Mouse (Mus musculus) CH12.LX (cell line): ENCODE results near the gene Itgb2l. TPM values are rescaled to one million over a fixed set of nuclear protein-coding genes. Genes with fewer than 3 reads are reported as not detected.

Experiments used
- DNase-seq: peaks from one replicate; pipeline ENCODE4 v3.0.0-alpha.2; 2013; ENCODE audit errors: extremely low read depth
- H3K27ac ChIP-seq: 2 replicates; pipeline ENCODE4 v1.5.1; 2012; ENCODE audit warnings: low read depth, mild to moderate bottlenecking, control low read depth, moderate library complexity; ENCODE audit not compliant: insufficient read depth
- H3K27me3 ChIP-seq: replicated peaks from 2 replicates; pipeline ENCODE3; 2012; ENCODE audit warnings: inconsistent platforms
- H3K36me3 ChIP-seq, 2 experiments: replicated peaks in 1 of 2; 2 replicates each; pipeline versions ENCODE3 to v1.6.1; 2012; ENCODE audit warnings: inconsistent platforms in 1 of 2, low read length in 1 of 2, mild to moderate bottlenecking in 1 of 2, mixed read lengths in 1 of 2, moderate library complexity in 1 of 2; ENCODE audit not compliant: control insufficient read depth in 1 of 2, insufficient read depth in 1 of 2
- H3K4me1 ChIP-seq, 2 experiments: 2 replicates each; pipeline ENCODE4 v1.6.1; 2012; ENCODE audit warnings: inconsistent platforms in 1 of 2, moderate library complexity in 1 of 2; ENCODE audit not compliant: insufficient read depth in 2 of 2, control insufficient read depth in 1 of 2
- H3K4me2 ChIP-seq: 2 replicates; pipeline ENCODE4 v1.6.1; 2012; ENCODE audit warnings: low read depth, mild to moderate bottlenecking, control low read depth; ENCODE audit not compliant: poor library complexity, insufficient read depth, severe bottlenecking
- H3K4me3 ChIP-seq, 3 experiments: fragments of 150-350 bp in 1 of 3; sonication (generic) in 1 of 3; replicated peaks in 1 of 3; 2 replicates each; pipeline versions ENCODE3 to v1.5.1; 2011 to 2012; ENCODE audit warnings: low read depth in 2 of 3, low read length in 2 of 3, mild to moderate bottlenecking in 2 of 3, moderate library complexity in 2 of 3, control low read depth in 1 of 3, improper control_type of control experiment in 1 of 3, inconsistent platforms in 1 of 3, mixed read lengths in 1 of 3; ENCODE audit not compliant: poor library complexity in 1 of 3
- H3K79me2 ChIP-seq: replicated peaks from 2 replicates; pipeline ENCODE4 v1.6.1; 2012; ENCODE audit warnings: mild to moderate bottlenecking, moderate library complexity; ENCODE audit not compliant: control insufficient read depth, poor library complexity, insufficient read depth, severe bottlenecking; ENCODE audit errors: extremely low read depth
- H3K9ac ChIP-seq: 2 replicates; pipeline ENCODE4 v1.6.1; 2012; ENCODE audit warnings: low read depth, mild to moderate bottlenecking, control low read depth, moderate library complexity; ENCODE audit not compliant: insufficient read depth
- H3K9me3 ChIP-seq: replicated peaks from 2 replicates; pipeline ENCODE3; 2012; ENCODE audit warnings: low read length, inconsistent platforms, mixed read lengths
- BHLHE40 ChIP-seq: IDR thresholded peaks from 2 replicates; pipeline ENCODE4 v1.6.1; 2011; ENCODE audit warnings: mild to moderate bottlenecking, low read depth, low read length, improper control_type of control experiment
- CHD2 ChIP-seq: IDR thresholded peaks from 2 replicates; pipeline ENCODE4 v1.6.1; 2011; ENCODE audit warnings: low read length, improper control_type of control experiment
- CTCF ChIP-seq, 2 experiments: IDR thresholded peaks in 1 of 2; conservative IDR thresholded peaks in 1 of 2; 2 replicates each; pipeline ENCODE4 v1.5.1; 2011 to 2012; ENCODE audit warnings: low read depth in 2 of 2, low read length in 2 of 2, improper control_type of control experiment in 1 of 2, inconsistent platforms in 1 of 2, mild to moderate bottlenecking in 1 of 2, moderate library complexity in 1 of 2
- E2F4 ChIP-seq: IDR thresholded peaks from 2 replicates; pipeline ENCODE4 v1.6.1; 2011; ENCODE audit warnings: low read depth, low read length, improper control_type of control experiment; ENCODE audit not compliant: insufficient replicate concordance
- ELF1 ChIP-seq: IDR thresholded peaks from 2 replicates; pipeline ENCODE4 v1.6.1; 2014; ENCODE audit warnings: low read depth, mild to moderate bottlenecking, inconsistent platforms, low read length, improper control_type of control experiment
- EP300 ChIP-seq: IDR thresholded peaks from 2 replicates; pipeline ENCODE4 v1.6.1; 2011; ENCODE audit warnings: low read length, improper control_type of control experiment
- ETS1 ChIP-seq: conservative IDR thresholded peaks from 2 replicates; pipeline ENCODE4 v1.6.1; 2012; ENCODE audit warnings: low read depth, mild to moderate bottlenecking, inconsistent platforms, low read length, improper control_type of control experiment, moderate library complexity
- GABPA ChIP-seq: IDR thresholded peaks from 2 replicates; pipeline ENCODE4 v1.6.1; 2012; ENCODE audit warnings: low read depth, low read length, improper control_type of control experiment, inconsistent platforms; ENCODE audit not compliant: insufficient replicate concordance
- HCFC1 ChIP-seq: IDR thresholded peaks from 2 replicates; pipeline ENCODE4 v1.6.1; 2012; ENCODE audit warnings: low read depth, mild to moderate bottlenecking, inconsistent platforms, low read length, improper control_type of control experiment
- IRF4 ChIP-seq: IDR thresholded peaks from 2 replicates; pipeline ENCODE4 v1.6.1; 2014; ENCODE audit warnings: low read depth, mild to moderate bottlenecking, inconsistent platforms, low read length, improper control_type of control experiment
- JUN ChIP-seq: IDR thresholded peaks from 2 replicates; pipeline ENCODE4 v1.6.1; 2011; ENCODE audit warnings: low read depth, mild to moderate bottlenecking, low read length, improper control_type of control experiment, moderate library complexity; ENCODE audit not compliant: insufficient read depth
- JUND ChIP-seq: conservative IDR thresholded peaks from 2 replicates; pipeline ENCODE4 v1.6.1; 2011; ENCODE audit warnings: low read depth, low read length, improper control_type of control experiment
- KAT2A ChIP-seq: IDR thresholded peaks from 2 replicates; pipeline ENCODE4 v1.6.1; 2012; ENCODE audit warnings: low read length, improper control_type of control experiment, inconsistent platforms; ENCODE audit not compliant: insufficient replicate concordance
- MAFK ChIP-seq: IDR thresholded peaks from 2 replicates; pipeline ENCODE4 v1.6.1; 2011; ENCODE audit warnings: low read length, improper control_type of control experiment; ENCODE audit not compliant: insufficient replicate concordance
- MAX ChIP-seq: IDR thresholded peaks from 2 replicates; pipeline ENCODE4 v1.6.1; 2011; ENCODE audit warnings: low read length, improper control_type of control experiment
- MAZ ChIP-seq: IDR thresholded peaks from 2 replicates; pipeline ENCODE4 v1.6.1; 2012; ENCODE audit warnings: low read depth, mild to moderate bottlenecking, inconsistent platforms, low read length, improper control_type of control experiment, moderate library complexity
- MEF2A ChIP-seq: IDR thresholded peaks from 2 replicates; pipeline ENCODE4 v1.6.1; 2014; ENCODE audit warnings: low read depth, mild to moderate bottlenecking, inconsistent platforms, low read length, improper control_type of control experiment, borderline replicate concordance
- MXI1 ChIP-seq: IDR thresholded peaks from 2 replicates; pipeline ENCODE4 v1.6.1; 2011; ENCODE audit warnings: mild to moderate bottlenecking, low read depth, low read length, improper control_type of control experiment
- MYC ChIP-seq: IDR thresholded peaks from 2 replicates; pipeline ENCODE4 v1.6.1; 2011; ENCODE audit warnings: low read depth, mild to moderate bottlenecking, improper control_type of control experiment, low read length
- NELFE ChIP-seq: IDR thresholded peaks from 2 replicates; pipeline ENCODE4 v1.6.1; 2011; ENCODE audit warnings: low read depth, low read length, improper control_type of control experiment
- NRF1 ChIP-seq: IDR thresholded peaks from 2 replicates; pipeline ENCODE4 v1.6.1; 2014; ENCODE audit warnings: low read depth, mild to moderate bottlenecking, inconsistent platforms, low read length, improper control_type of control experiment, moderate library complexity
- PAX5 ChIP-seq: IDR thresholded peaks from 2 replicates; pipeline ENCODE4 v1.6.1; 2012; ENCODE audit warnings: low read length, inconsistent platforms, mixed read lengths
- POLR2A ChIP-seq: IDR thresholded peaks from 2 replicates; pipeline ENCODE4 v1.6.1; 2011; ENCODE audit warnings: low read depth, mild to moderate bottlenecking, improper control_type of control experiment, low read length
- POLR2AphosphoS2 ChIP-seq: IDR thresholded peaks from 2 replicates; pipeline ENCODE4 v1.6.1; 2011; ENCODE audit warnings: low read depth, low read length, improper control_type of control experiment
- RAD21 ChIP-seq: IDR thresholded peaks from 2 replicates; pipeline ENCODE4 v1.6.1; 2011; ENCODE audit warnings: low read depth, mild to moderate bottlenecking, low read length, improper control_type of control experiment, moderate library complexity
- RCOR1 ChIP-seq: conservative IDR thresholded peaks from 2 replicates; pipeline ENCODE4 v1.6.1; 2012; ENCODE audit warnings: low read depth, mild to moderate bottlenecking, inconsistent platforms, low read length, improper control_type of control experiment
- SIN3A ChIP-seq: IDR thresholded peaks from 2 replicates; pipeline ENCODE4 v1.6.1; 2012; ENCODE audit warnings: low read length, improper control_type of control experiment, inconsistent platforms
- SMC3 ChIP-seq: IDR thresholded peaks from 2 replicates; pipeline ENCODE4 v1.6.1; 2011; ENCODE audit warnings: low read depth, low read length, improper control_type of control experiment
- TBP ChIP-seq: conservative IDR thresholded peaks from 2 replicates; pipeline ENCODE4 v1.6.1; 2011; ENCODE audit warnings: low read depth, low read length, improper control_type of control experiment
- TCF12 ChIP-seq: IDR thresholded peaks from 2 replicates; pipeline ENCODE4 v1.6.1; 2014; ENCODE audit warnings: low read depth, mild to moderate bottlenecking, inconsistent platforms, low read length, improper control_type of control experiment
- UBTF ChIP-seq: IDR thresholded peaks from 2 replicates; pipeline ENCODE4 v1.6.1; 2012; ENCODE audit warnings: low read depth, mild to moderate bottlenecking, inconsistent platforms, low read length, improper control_type of control experiment, moderate library complexity
- USF1 ChIP-seq: IDR thresholded peaks from 2 replicates; pipeline ENCODE4 v1.6.1; 2014; ENCODE audit warnings: low read depth, mild to moderate bottlenecking, inconsistent platforms, low read length, improper control_type of control experiment
- USF2 ChIP-seq: conservative IDR thresholded peaks from 2 replicates; pipeline ENCODE4 v1.6.1; 2011; ENCODE audit warnings: low read depth, low read length, improper control_type of control experiment
- ZC3H11A ChIP-seq: IDR thresholded peaks from 2 replicates; pipeline ENCODE4 v1.6.1; 2012; ENCODE audit warnings: low read depth, mild to moderate bottlenecking, inconsistent platforms, low read length, improper control_type of control experiment
- ZKSCAN1 ChIP-seq: IDR thresholded peaks from 2 replicates; pipeline ENCODE4 v1.6.1; 2012; ENCODE audit warnings: low read depth, inconsistent platforms, low read length, improper control_type of control experiment, borderline replicate concordance
- ZMIZ1 ChIP-seq: IDR thresholded peaks from 2 replicates; pipeline ENCODE4 v1.6.1; 2012; ENCODE audit warnings: low read depth, mild to moderate bottlenecking, inconsistent platforms, low read length, improper control_type of control experiment
- dilution Hi-C: fragments of 300-500 bp; cut with MboI; formaldehyde crosslinking; loops from 2 replicates; pipeline ENCODE4 v1.14.3; 2020; ENCODE audit warnings: low sequenced_read_pairs; ENCODE audit not compliant: extremely low pct_unique_long_range_greater_than_20kb, extremely low pct_ligation_motif_present
- in situ Hi-C: fragments of 300-500 bp; cut with MboI; formaldehyde crosslinking; loops from 3 replicates; pipeline ENCODE4 v1.14.3; 2019; ENCODE audit warnings: low sequenced_read_pairs, low pct_ligation_motif_present, low pct_unique_long_range_greater_than_20kb, mixed read lengths
- polyA plus RNA-seq: library from polyadenylated mRNA; unstranded; fragments of >175 nt; gene quantifications from 2 replicates; pipeline ENCODE4 v1.2.1, GENCODE M21; 2012; ENCODE audit warnings: low read depth; ENCODE audit not compliant: insufficient read length
- total RNA-seq, 2 experiments: library from RNA; depleted of rRNA; stranded (reverse); fragments of 300-350 nt in 1 of 2; fragments of >200 nt in 1 of 2; gene quantifications; 2 replicates each; pipeline ENCODE4 v1.2.3; 2012 to 2014

Itgb2l gene
- total and polyA plus RNA-seq, 3 experiments = 0.08 to 0.37 (median 0.20) TPM

GRCm38 (mm10) chr16:96388481-96388880, 54.9 kb downstream of the Itgb2l start (continued):
- peak; percentile 89 for TF ChIP-seq SIN3A
- no peak for TF ChIP-seq USF2

GRCm38 (mm10) chr16:96387685-96388371, 55.6 kb downstream of the Itgb2l start:
- Histone ChIP-seq H3K27me3 (no peaks in the 10 kb centered on the region), H3K4me2 (peak overlapping the region; percentile 76), H3K36me3 (no peaks in the 10 kb centered on the region), H3K4me1 (peaks cover 21 to 50% of the 10 kb centered on the region in 2 experiments), H3K4me3 (peak overlapping the region in 1 of 3 experiments; percentile 7), H3K9ac (no peak overlapping the region; the same call in 1 of the 2 replicates), H3K9me3 (peaks cover 3% of the 10 kb centered on the region), H3K27ac (peak overlapping the region; percentile 87), H3K79me2 (no peaks in the 10 kb centered on the region)
- peak; percentile 89 for DNase-seq
- dilution Hi-C loops = no loop called here
- in situ Hi-C loops = no loop called here
- TF ChIP-seq ZC3H11A = no peak
- TF ChIP-seq ELF1 = no peak; the same call in 1 of the 2 replicates
- peak; percentile 80 for TF ChIP-seq CHD2
- TF ChIP-seq MEF2A = peak; percentile 63
- TF ChIP-seq UBTF = no peak
- no peak; the same call in none of the 2 replicates for TF ChIP-seq JUND
- no peak for TF ChIP-seq USF2
- peak; percentile 73 for TF ChIP-seq MYC
- TF ChIP-seq NRF1 = no peak
- peak; percentile 40; the same call in 1 of the 2 replicates for TF ChIP-seq MAX
- TF ChIP-seq MAFK = 0 out of 2 replicates have a peak, but pooled peaks have one; percentile 13
- peak; percentile 95 for TF ChIP-seq IRF4
- TF ChIP-seq POLR2AphosphoS2 = no peak
- peak; percentile 95 for TF ChIP-seq RCOR1
- peak; percentile 40; the same call in 1 of the 2 replicates for TF ChIP-seq ETS1
- TF ChIP-seq EP300 = peak; percentile 93
- TF ChIP-seq ZKSCAN1 = no peak
- TF ChIP-seq POLR2A = no peak
- no peak; the same call in 1 of the 2 replicates for TF ChIP-seq ZMIZ1
- no peak for TF ChIP-seq GABPA
- peak; percentile 67 for TF ChIP-seq BHLHE40
- TF ChIP-seq TCF12 = peak; percentile 69
- peak; percentile 13 for TF ChIP-seq MAZ
- no peak for TF ChIP-seq TBP
- TF ChIP-seq SMC3 = peak; percentile 14; the same call in 1 of the 2 replicates
- peak; percentile 31; the same call in 1 of the 2 replicates for TF ChIP-seq JUN
- TF ChIP-seq KAT2A = 0 out of 2 replicates have a peak, but pooled peaks have one; percentile 2
- TF ChIP-seq RAD21 = no peak; the same call in 1 of the 2 replicates
- peak; percentile 46; the same call in 1 of the 2 replicates for TF ChIP-seq MXI1
- TF ChIP-seq NELFE = no peak
- TF ChIP-seq E2F4 = peak; percentile 27; the same call in 1 of the 2 replicates
- TF ChIP-seq HCFC1 = peak; percentile 35; the same call in 1 of the 2 replicates
- peak in 1 of 2 experiments; percentile 1; a peak in 1 of 4 replicates for TF ChIP-seq CTCF (conservative IDR thresholded peaks at IDR 0.05 in 1 of 2, IDR thresholded peaks at IDR 0.05 in 1 of 2; ENCODE audit: low read depth in 2 of 2, low read length in 2 of 2)
- no peak; the same call in 1 of the 2 replicates for TF ChIP-seq SIN3A
- TF ChIP-seq PAX5 = no peak
- TF ChIP-seq USF1 = no peak
